Mouse (Mus musculus): ENCODE results near the gene Celf1. TPM values are rescaled to one million over a fixed set of nuclear protein-coding genes. Genes with fewer than 3 reads are reported as not detected.
A peak's percentile ranks its signal among the peaks of the same experiment; 100 is the strongest.
"Not testable (repeated sequence)": the region's sequence is repeated elsewhere in the genome, so short reads cannot be mapped to it uniquely, and the experiment has no call there.

Celf1 gene
- polyA plus RNA-seq, 1 experiment = 34.8 TPM

DNA sequence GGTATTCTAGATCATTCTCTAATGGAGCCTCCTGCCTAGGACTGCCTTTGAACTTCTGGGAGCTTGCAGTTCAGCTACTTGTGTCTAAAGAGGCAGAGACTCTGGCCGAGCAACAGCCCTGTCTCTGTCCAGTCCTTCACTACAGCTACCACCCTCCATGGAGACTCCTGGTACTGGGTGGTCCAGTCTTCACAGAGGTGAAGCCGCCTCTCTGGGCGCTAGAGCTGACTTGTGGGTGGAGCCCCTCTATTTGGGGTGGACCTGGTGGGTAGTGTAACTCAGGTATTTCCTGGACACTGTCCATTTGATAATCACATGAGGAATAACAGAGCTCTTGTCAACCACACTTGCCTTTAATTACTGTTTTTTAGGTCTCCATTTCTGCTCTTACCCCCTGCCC lies 79.7 kb downstream of the Celf1 start:
- TF ChIP-seq CTCF (IDR thresholded peaks at IDR 0.05; ENCODE audit: control insufficient read depth, insufficient read depth, low read length) = no peak
- no peak for TF ChIP-seq POLR2A (IDR thresholded peaks at IDR 0.05; ENCODE audit: borderline replicate concordance, control insufficient read depth, low read depth, low read length)
- H3K27ac ChIP-seq (ENCODE audit: control insufficient read depth, insufficient read depth, low read depth, low read length, poor library complexity) = no peak overlapping the region
- no peaks in the 10 kb centered on the region for H3K4me1 ChIP-seq (ENCODE audit: control insufficient read depth, insufficient read depth, low read length)
- whole genome bisulfite sequencing = 92% methylated on average over 3 of the region's 3 CpGs
- H3K4me3 ChIP-seq (replicated peaks; ENCODE audit: control insufficient read depth, low read depth, low read length) = no peak overlapping the region

DNA sequence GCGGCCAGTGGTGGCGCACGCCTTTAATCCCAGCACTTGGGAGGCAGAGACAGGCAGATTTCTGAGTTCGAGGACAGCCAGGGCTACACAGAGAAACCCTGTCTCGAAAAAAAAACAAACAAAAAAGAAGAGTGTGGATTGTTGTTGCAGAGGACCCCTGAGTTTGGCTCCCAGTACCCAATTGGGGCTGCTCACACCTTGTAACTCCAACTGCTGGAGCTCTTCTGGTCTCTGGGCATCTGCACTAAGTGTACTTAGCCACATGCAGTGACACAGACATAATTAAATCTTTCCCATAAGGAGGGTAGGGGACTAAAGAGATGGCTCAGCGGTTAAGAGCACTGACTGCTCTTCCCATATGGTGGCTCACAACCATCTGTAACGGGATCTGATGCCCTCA lies 82.1 kb downstream of the Celf1 start:
- WGBS = 91% methylated on average over 7 of the region's 7 CpGs
- not testable (repeated sequence) for H3K4me3 ChIP-seq (replicated peaks; ENCODE audit: control insufficient read depth, low read depth, low read length); H3K27ac ChIP-seq (ENCODE audit: control insufficient read depth, insufficient read depth, low read depth, low read length, poor library complexity); H3K4me1 ChIP-seq (ENCODE audit: control insufficient read depth, insufficient read depth, low read length)

- 78% methylated on average over 2 of the region's 2 CpGs for WGBS
- no peak for TF ChIP-seq POLR2A (IDR thresholded peaks at IDR 0.05; ENCODE audit: borderline replicate concordance, control insufficient read depth, low read depth, low read length)
- no peak for TF ChIP-seq CTCF (IDR thresholded peaks at IDR 0.05; ENCODE audit: control insufficient read depth, insufficient read depth, low read length)
- Histone ChIP-seq H3K4me3 (replicated peaks; ENCODE audit: control insufficient read depth, low read depth, low read length) (no peak overlapping the region), H3K4me1 (ENCODE audit: control insufficient read depth, insufficient read depth, low read length) (no peaks in the 10 kb centered on the region; the same call in 1 of the 2 replicates), H3K27ac (ENCODE audit: control insufficient read depth, insufficient read depth, low read depth, low read length, poor library complexity) (no peak overlapping the region)
These were observed 82.9 kb downstream of the Celf1 start for GRCm38 (mm10) chr2:91023131-91023530.

DNA sequence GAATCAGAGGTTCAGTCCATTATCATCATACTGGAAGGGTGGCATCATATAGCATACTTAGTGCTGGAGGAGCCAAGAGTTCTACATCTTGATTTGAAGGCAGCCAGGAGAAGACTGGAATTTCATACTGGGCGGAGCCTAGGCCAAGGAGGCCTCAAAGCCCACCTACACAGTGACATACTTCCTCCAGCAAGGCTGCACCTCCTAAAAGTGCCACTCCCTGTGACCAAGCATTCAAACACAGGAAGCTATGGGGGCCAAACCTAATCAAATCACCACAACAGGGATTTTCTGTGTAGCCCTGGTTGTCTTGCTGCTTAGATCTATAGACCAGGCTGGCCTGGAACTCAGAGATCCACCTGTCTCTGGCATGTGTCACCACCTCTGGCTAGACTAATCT lies 83.8 kb downstream of the Celf1 start:
- H3K27ac ChIP-seq (ENCODE audit: control insufficient read depth, insufficient read depth, low read depth, low read length, poor library complexity) = no peak overlapping the region
- WGBS = 96% methylated on average over 1 of the region's 1 CpGs
- no peaks in the 10 kb centered on the region; the same call in 1 of the 2 replicates for H3K4me1 ChIP-seq (ENCODE audit: control insufficient read depth, insufficient read depth, low read length)
- TF ChIP-seq POLR2A (IDR thresholded peaks at IDR 0.05; ENCODE audit: borderline replicate concordance, control insufficient read depth, low read depth, low read length) (no peak), CTCF (IDR thresholded peaks at IDR 0.05; ENCODE audit: control insufficient read depth, insufficient read depth, low read length) (no peak)
- H3K4me3 ChIP-seq (replicated peaks; ENCODE audit: control insufficient read depth, low read depth, low read length) = no peak overlapping the region

GRCm38 (mm10) chr2:91025081-91025516 lies 84.9 kb downstream of the Celf1 start:
- H3K4me1 ChIP-seq (ENCODE audit: control insufficient read depth, insufficient read depth, low read length) = no peaks in the 10 kb centered on the region; the same call in 1 of the 2 replicates
- no peak overlapping the region for H3K4me3 ChIP-seq (replicated peaks; ENCODE audit: control insufficient read depth, low read depth, low read length)
- H3K27ac ChIP-seq (ENCODE audit: control insufficient read depth, insufficient read depth, low read depth, low read length, poor library complexity) = no peak overlapping the region
- no peak for TF ChIP-seq CTCF (IDR thresholded peaks at IDR 0.05; ENCODE audit: control insufficient read depth, insufficient read depth, low read length)
- TF ChIP-seq POLR2A (IDR thresholded peaks at IDR 0.05; ENCODE audit: borderline replicate concordance, control insufficient read depth, low read depth, low read length) = no peak
- 96% methylated on average over 1 of the region's 1 CpGs for WGBS

- 68% methylated on average over 1 of the region's 1 CpGs for WGBS
- peak overlapping the region; percentile 61 for H3K27ac ChIP-seq (ENCODE audit: control insufficient read depth, insufficient read depth, low read depth, low read length, poor library complexity)
- no peak overlapping the region for H3K4me3 ChIP-seq (replicated peaks; ENCODE audit: control insufficient read depth, low read depth, low read length)
- TF ChIP-seq POLR2A (IDR thresholded peaks at IDR 0.05; ENCODE audit: borderline replicate concordance, control insufficient read depth, low read depth, low read length) = no peak
- TF ChIP-seq CTCF (IDR thresholded peaks at IDR 0.05; ENCODE audit: control insufficient read depth, insufficient read depth, low read length) = no peak
- H3K4me1 ChIP-seq (ENCODE audit: control insufficient read depth, insufficient read depth, low read length) = no peaks in the 10 kb centered on the region; the same call in 1 of the 2 replicates
These were observed 86.3 kb downstream of the Celf1 start for GRCm38 (mm10) chr2:91026491-91026890.

GRCm38 (mm10) chr2:91027391-91028214 lies 87.4 kb downstream of the Celf1 start:
- no peak overlapping the region for H3K27ac ChIP-seq (ENCODE audit: control insufficient read depth, insufficient read depth, low read depth, low read length, poor library complexity)
- WGBS = 68% methylated on average over 9 of the region's 9 CpGs
- TF ChIP-seq POLR2A (IDR thresholded peaks at IDR 0.05; ENCODE audit: borderline replicate concordance, control insufficient read depth, low read depth, low read length) (no peak), CTCF (IDR thresholded peaks at IDR 0.05; ENCODE audit: control insufficient read depth, insufficient read depth, low read length) (no peak)
- no peak overlapping the region for H3K4me3 ChIP-seq (replicated peaks; ENCODE audit: control insufficient read depth, low read depth, low read length)
- no peaks in the 10 kb centered on the region; the same call in 1 of the 2 replicates for H3K4me1 ChIP-seq (ENCODE audit: control insufficient read depth, insufficient read depth, low read length)

- Histone ChIP-seq H3K27ac (ENCODE audit: control insufficient read depth, insufficient read depth, low read depth, low read length, poor library complexity) (no peak overlapping the region), H3K4me1 (ENCODE audit: control insufficient read depth, insufficient read depth, low read length) (no peaks in the 10 kb centered on the region; the same call in 1 of the 2 replicates), H3K4me3 (replicated peaks; ENCODE audit: control insufficient read depth, low read depth, low read length) (no peak overlapping the region)
- TF ChIP-seq POLR2A (IDR thresholded peaks at IDR 0.05; ENCODE audit: borderline replicate concordance, control insufficient read depth, low read depth, low read length) = no peak
- 77% methylated on average over 4 of the region's 4 CpGs for WGBS
These were observed 91.0 kb downstream of the Celf1 start for GRCm38 (mm10) chr2:91031216-91031615.
